Mouse (Mus musculus) v-Abl transformed pro-B cells (cell line): ENCODE measurements around the gene Gpr63.
"Not testable (repeated sequence)": the region's sequence is repeated elsewhere in the genome, so short reads cannot be mapped to it uniquely, and the experiment has no call there.

ENCODE experiments used
- in situ Hi-C, 2 experiments: fragments of 400-800 bp; cut with MboI; formaldehyde crosslinking; loops; one replicate each; pipeline ENCODE4 v1.15.1; 2025; ENCODE audit not compliant: unreplicated experiment in 2 of 2

The Gpr63 gene

DNA sequence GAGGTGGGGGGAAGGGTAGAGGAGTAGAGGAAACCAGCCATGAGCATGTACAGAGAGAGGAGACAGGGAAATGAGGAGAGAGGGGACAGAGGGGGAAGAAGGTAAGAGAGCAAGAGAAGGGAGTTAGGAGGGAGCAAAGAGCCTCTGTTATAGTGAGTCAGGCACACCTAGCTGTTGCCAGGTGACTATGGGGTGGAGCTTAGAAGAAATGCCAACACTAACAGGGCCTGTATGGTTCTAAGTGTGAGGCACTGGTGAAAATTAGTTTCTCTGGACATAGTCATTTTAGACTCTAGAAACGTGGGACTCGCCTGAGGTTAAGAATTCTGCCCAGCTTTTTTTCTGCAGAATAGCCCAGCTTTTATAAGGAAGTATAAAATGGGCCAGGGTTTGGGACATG is 71.1 kb downstream of the Gpr63 start:
- in situ Hi-C loops = loop anchor here (5.0 to 25.0 kb wide), 3 partner anchors 315 to 1508 kb away; no protein-coding TSS in a partner anchor

- in situ Hi-C loops = not testable (repeated sequence)
Observed at GRCm38 (mm10) chr4:25055541-25055940, 89.3 kb downstream of the Gpr63 start.
